Mouse (Mus musculus) kidney, postnatal 0 days (tissue): ENCODE results near the gene Gm11027. TPM values are rescaled to one million over a fixed set of nuclear protein-coding genes. Genes with fewer than 3 reads are reported as not detected.

Experiments
- ATAC-seq: fragments of 200-750 bp; cut with Nextera tagmentation; replicated peaks from 2 replicates; pipeline ENCODE4 v1.8.0; 2017; ENCODE audit warnings: low read depth, moderate number of reproducible peaks, moderate TSS enrichment, moderate library complexity; ENCODE audit not compliant: low FRiP score
- DNase-seq: peaks from one replicate; pipeline ENCODE4 v3.0.0-alpha.2; 2016; ENCODE audit warnings: low spot score
- H3K27ac ChIP-seq: fragments of 300-500 bp; sonication (generic); 2 replicates; pipeline ENCODE4 v1.5.1; 2014; ENCODE audit warnings: mild to moderate bottlenecking
- H3K27me3 ChIP-seq: fragments of 300-500 bp; sonication (generic); 2 replicates; pipeline ENCODE4 v1.6.1; 2014; ENCODE audit warnings: low read length, mixed read lengths; ENCODE audit not compliant: insufficient read depth
- H3K36me3 ChIP-seq: fragments of 300-500 bp; sonication (generic); 2 replicates; pipeline ENCODE4 v1.6.1; 2014; ENCODE audit warnings: low read length, mixed read lengths; ENCODE audit not compliant: insufficient read depth
- H3K4me1 ChIP-seq: fragments of 300-500 bp; sonication (generic); replicated peaks from 2 replicates; pipeline ENCODE4 v1.6.1; 2014; ENCODE audit warnings: antibody characterized with exemption, low read length, mixed read lengths; ENCODE audit not compliant: insufficient read depth
- H3K4me2 ChIP-seq: fragments of 300-500 bp; sonication (generic); 2 replicates; pipeline ENCODE4 v1.6.1; 2014; ENCODE audit warnings: mild to moderate bottlenecking, low read length, moderate library complexity, mixed read lengths
- H3K4me3 ChIP-seq: fragments of 300-500 bp; sonication (generic); replicated peaks from 2 replicates; pipeline ENCODE4 v1.5.1; 2014; ENCODE audit warnings: low read depth, low read length
- H3K9ac ChIP-seq: fragments of 300-500 bp; sonication (generic); 2 replicates; pipeline ENCODE4 v1.6.1; 2014; ENCODE audit warnings: low read depth, low read length
- H3K9me3 ChIP-seq: fragments of 300-500 bp; sonication (generic); replicated peaks from 2 replicates; pipeline ENCODE4 v1.6.1; 2016; ENCODE audit warnings: low read length, inconsistent platforms, mixed read lengths
- CTCF ChIP-seq: IDR thresholded peaks from 2 replicates; pipeline ENCODE4 v1.5.1; 2016; ENCODE audit warnings: antibody characterized with exemption, low read depth, mild to moderate bottlenecking, moderate library complexity
- WGBS: fragments of 180-500 bp; shearing (Covaris S2); extraction: QIAGEN DNeasy Blood & Tissue Kit; methylation state at CpG from one replicate; pipeline ENCODE4 v1.1.7; 2014; 5-methylcytosine and 5-hydroxymethylcytosine counted together
- polyA plus RNA-seq: library from polyadenylated mRNA; unstranded; fragments of >200 nt; fragmentation: Nextera tagmentation; extraction: Ambion mirVana; gene quantifications from 2 replicates; pipeline ENCODE4 v1.2.1, GENCODE M21; 2015

The Gm11027 gene
- polyA plus RNA-seq, 1 experiment from 2014 or later = not detected

DNA sequence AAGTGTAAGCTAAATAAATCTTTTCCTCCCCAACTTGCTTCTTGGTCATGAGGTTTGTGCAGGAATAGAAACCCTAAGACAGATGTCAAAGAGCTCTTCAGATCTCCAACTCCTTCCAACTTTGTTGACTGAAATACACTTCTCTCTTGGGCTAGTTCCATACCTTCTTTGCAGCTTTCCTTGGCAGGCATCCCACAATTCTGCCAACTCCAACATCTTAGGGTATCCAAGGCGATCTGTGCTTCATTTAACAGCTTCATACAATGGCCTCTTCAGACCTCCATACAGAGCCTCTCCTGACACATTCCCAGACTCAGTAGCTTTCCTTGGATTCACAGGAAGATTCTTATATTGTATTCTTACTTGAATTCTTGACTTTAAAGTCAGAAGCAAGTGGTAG lies 1.5 kb upstream of the Gm11027 start:
- no peak overlapping the region for H3K27ac ChIP-seq
- H3K4me1 ChIP-seq = no peaks in the 10 kb centered on the region
- no peak overlapping the region for H3K9ac ChIP-seq
- H3K4me3 ChIP-seq = no peak overlapping the region
- no peaks in the 10 kb centered on the region for H3K36me3 ChIP-seq
- no peak for ATAC-seq
- no peak overlapping the region for H3K4me2 ChIP-seq
- no peaks in the 10 kb centered on the region for H3K9me3 ChIP-seq
- no peak for TF ChIP-seq CTCF
- DNase-seq = no peak
- WGBS = 65% methylated on average over 1 of the region's 1 CpGs
- no peaks in the 10 kb centered on the region for H3K27me3 ChIP-seq

- Histone ChIP-seq H3K9ac (no peak overlapping the region), H3K27me3 (no peaks in the 10 kb centered on the region), H3K27ac (no peak overlapping the region), H3K4me1 (no peaks in the 10 kb centered on the region), H3K9me3 (no peaks in the 10 kb centered on the region), H3K4me2 (no peak overlapping the region), H3K36me3 (no peaks in the 10 kb centered on the region), H3K4me3 (no peak overlapping the region)
- no peak for TF ChIP-seq CTCF
- 91% methylated on average over 4 of the region's 4 CpGs for WGBS
- no peak for ATAC-seq
- DNase-seq = no peak
Observed at GRCm38 (mm10) chr12:116275631-116276030, 445 bp downstream of the Gm11027 start.

- Histone ChIP-seq H3K36me3 (no peaks in the 10 kb centered on the region), H3K27ac (no peak overlapping the region), H3K9ac (no peak overlapping the region), H3K4me1 (no peaks in the 10 kb centered on the region), H3K4me2 (no peak overlapping the region), H3K9me3 (no peaks in the 10 kb centered on the region), H3K4me3 (no peak overlapping the region), H3K27me3 (no peaks in the 10 kb centered on the region)
- WGBS = 47% methylated on average over 2 of the region's 2 CpGs
- DNase-seq = no peak
- no peak for TF ChIP-seq CTCF
- no peak for ATAC-seq
Observed at GRCm38 (mm10) chr12:116276961-116277360, 1.8 kb downstream of the Gm11027 start.

DNA sequence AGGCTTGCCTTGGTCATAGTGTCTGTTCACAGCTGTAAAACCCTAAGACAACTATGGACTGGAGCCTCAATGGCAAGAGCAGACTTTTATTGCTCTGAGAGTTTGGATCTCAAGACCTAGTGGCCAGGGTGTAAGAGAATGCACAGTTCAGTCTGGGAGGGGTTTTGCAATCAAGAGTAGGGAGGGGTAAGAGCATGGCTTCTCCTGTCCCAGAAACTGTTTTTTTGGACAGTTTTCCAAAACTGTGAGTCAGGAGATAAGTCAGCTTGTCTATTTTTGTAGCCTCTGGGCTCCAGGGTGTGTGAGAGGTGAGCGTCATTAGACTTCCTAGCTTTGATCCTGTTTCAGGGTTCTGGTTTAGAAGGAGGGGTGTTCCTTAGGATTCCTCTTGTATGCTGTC lies 3.4 kb downstream of the Gm11027 start:
- no peak overlapping the region for H3K4me3 ChIP-seq
- 88% methylated on average over 1 of the region's 1 CpGs for WGBS
- no peak overlapping the region for H3K4me2 ChIP-seq
- no peak overlapping the region for H3K27ac ChIP-seq
- no peaks in the 10 kb centered on the region for H3K9me3 ChIP-seq
- no peak for ATAC-seq
- no peak for TF ChIP-seq CTCF
- H3K27me3 ChIP-seq = no peaks in the 10 kb centered on the region
- no peaks in the 10 kb centered on the region for H3K36me3 ChIP-seq
- no peak overlapping the region for H3K9ac ChIP-seq
- H3K4me1 ChIP-seq = no peaks in the 10 kb centered on the region
- no peak for DNase-seq

- H3K9ac ChIP-seq = no peak overlapping the region
- no peaks in the 10 kb centered on the region for H3K9me3 ChIP-seq
- ATAC-seq = no peak
- no peaks in the 10 kb centered on the region for H3K36me3 ChIP-seq
- no peak overlapping the region for H3K4me2 ChIP-seq
- H3K27ac ChIP-seq = no peak overlapping the region
- no peak for DNase-seq
- H3K4me3 ChIP-seq = no peak overlapping the region
- H3K4me1 ChIP-seq = no peaks in the 10 kb centered on the region
- H3K27me3 ChIP-seq = no peaks in the 10 kb centered on the region
- WGBS = 88% methylated on average over 2 of the region's 2 CpGs
- TF ChIP-seq CTCF = no peak
Observed at GRCm38 (mm10) chr12:116279181-116279580, 4.0 kb downstream of the Gm11027 start.

GRCm38 (mm10) chr12:116280149-116280652 lies 5.0 kb downstream of the Gm11027 start:
- Histone ChIP-seq H3K4me3 (peak overlapping the region; percentile 95), H3K9me3 (no peaks in the 10 kb centered on the region), H3K4me1 (0 out of 2 replicates have a peak, but pooled peaks cover 3% of the 10 kb centered on the region), H3K36me3 (no peaks in the 10 kb centered on the region), H3K27ac (peak overlapping the region; percentile 90), H3K9ac (peak overlapping the region; percentile 94), H3K27me3 (no peaks in the 10 kb centered on the region), H3K4me2 (peak overlapping the region; percentile 49)
- no peak for ATAC-seq
- DNase-seq = no peak
- 3% methylated on average over 7 of the region's 7 CpGs for WGBS
- no peak for TF ChIP-seq CTCF
